In the genomic region with DNA sequence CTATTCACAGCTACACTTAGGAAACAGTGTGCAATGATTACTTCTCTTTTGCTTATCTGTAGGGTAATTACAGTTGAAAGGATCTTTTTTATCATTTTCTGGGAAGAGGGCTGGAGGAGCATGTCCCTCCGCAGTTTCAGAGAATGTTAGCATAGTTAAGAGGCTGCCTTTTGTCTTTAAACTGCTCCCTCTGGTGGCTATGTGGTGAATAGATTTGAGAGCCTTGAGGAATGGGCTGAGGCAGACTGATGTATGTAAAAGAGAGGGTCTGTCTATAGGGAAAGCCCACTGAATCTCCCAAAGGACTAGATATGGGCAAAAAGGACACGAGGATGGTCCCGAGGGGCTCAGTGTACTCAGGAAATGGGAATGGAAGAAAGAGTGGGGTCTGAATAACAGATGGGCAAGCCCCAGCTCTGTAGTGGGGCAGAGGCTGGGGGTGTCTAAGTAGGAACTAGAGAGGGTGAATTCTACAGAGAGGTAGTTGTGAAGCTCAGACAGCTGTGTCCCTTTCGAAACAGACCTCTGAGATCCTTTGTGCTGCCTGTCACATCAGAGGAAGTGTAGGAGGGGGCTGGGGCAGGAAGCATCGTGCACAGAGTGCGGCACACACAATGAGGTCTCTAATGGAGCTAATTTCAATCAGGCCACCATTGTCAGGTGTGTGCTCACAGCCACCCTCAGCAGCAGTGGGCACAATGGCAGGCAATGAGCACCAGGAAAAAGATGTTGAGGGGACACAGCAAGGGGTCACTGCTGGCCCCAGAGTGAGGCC, we compare ENCODE assay signal across 8 mouse cellular contexts.
DNase-seq lines count a peak whose midpoint lies in the region; ATAC-seq and TF ChIP-seq lines count a peak whose summit lies in the region.

No protein-coding gene starts in this region.

- peak; percentile 11 to 59 (median 43); a peak in 5 of 6 replicates for TF ChIP-seq CTCF in MEL (IDR thresholded peaks at IDR 0.05 in 2 of 3, conservative IDR thresholded peaks at IDR 0.05 in 1 of 3; ENCODE audit: control insufficient read depth in 1 of 3, insufficient read depth in 1 of 3, low read depth in 2 of 3, low read length in 3 of 3, poor library complexity in 1 of 3, severe bottlenecking in 1 of 3)

- H3K4me1 ChIP-seq in MEL (ENCODE audit: control insufficient read depth in 1 of 2, insufficient read depth in 2 of 2, low read length in 2 of 2) = no peaks in the 10 kb centered on the region
- peaks cover 12% of the 10 kb centered on the region for H3K4me1 ChIP-seq in forebrain, embryonic 10.5 days
- 0 out of 2 replicates have a peak, but pooled peaks cover 2% of the 10 kb centered on the region for H3K4me1 ChIP-seq in limb, embryonic 12.5 days (replicated peaks)

- peak; percentile 58; the same call in 1 of the 2 replicates for ATAC-seq in limb, embryonic 12.5 days (ENCODE audit: insufficient number of reproducible peaks, insufficient read depth, low FRiP score, low TSS enrichment, low read depth)
- ATAC-seq in monocyte, adult 5-6 weeks (replicated peaks; ENCODE audit: insufficient number of reproducible peaks, low FRiP score, low TSS enrichment, poor library complexity, severe bottlenecking) = no peak

- no peaks in the 10 kb centered on the region for H3K27me3 ChIP-seq in MEL (ENCODE audit: control insufficient read depth in 1 of 2, insufficient read depth in 2 of 2, low read length in 2 of 2)
- H3K27me3 ChIP-seq in forebrain, embryonic 10.5 days (ENCODE audit: poor library complexity, severe bottlenecking) = no peaks in the 10 kb centered on the region
- no peaks in the 10 kb centered on the region for H3K27me3 ChIP-seq in limb, embryonic 12.5 days

- no peak for TF ChIP-seq EP300 in MEL (IDR thresholded peaks at IDR 0.05; ENCODE audit: low read depth in 1 of 2, low read length in 2 of 2)

- TF ChIP-seq RAD21 in MEL (IDR thresholded peaks at IDR 0.05; ENCODE audit: low read depth, low read length) = peak; percentile 35

- no peak overlapping the region for H3K4me2 ChIP-seq in limb, embryonic 12.5 days

- H3K9me3 ChIP-seq in MEL (replicated peaks; ENCODE audit: insufficient read depth, low read length) = no peaks in the 10 kb centered on the region
- H3K9me3 ChIP-seq in forebrain, embryonic 10.5 days = no peaks in the 10 kb centered on the region
- H3K9me3 ChIP-seq in limb, embryonic 12.5 days = no peaks in the 10 kb centered on the region

- no peak overlapping the region for H3K27ac ChIP-seq in MEL (ENCODE audit: control insufficient read depth, low read depth, low read length)
- peak overlapping the region; percentile 56 for H3K27ac ChIP-seq in forebrain, embryonic 10.5 days
- no peak overlapping the region for H3K27ac ChIP-seq in limb, embryonic 12.5 days

- DNase-seq in layer of hippocampus, adult 11-12 months (ENCODE audit: low spot score) = peak; percentile 52
- no peak for DNase-seq in layer of hippocampus, postnatal 36 days
- DNase-seq in MEL (ENCODE audit: low read depth, low spot score) = peak; percentile 31
- peak; percentile 49 for DNase-seq in forebrain, embryonic 10.5 days (ENCODE audit: extremely low spot score, low spot score)
- DNase-seq in induced T-regulatory cell, adult 2 months (ENCODE audit: low read depth) = peak; percentile 59
- DNase-seq in neural tube, embryonic 10.5 days (ENCODE audit: extremely low spot score, low spot score) = peak; percentile 52

- WGBS in forebrain, embryonic 10.5 days = 50% methylated on average over 6 of the region's 6 CpGs
- 54% methylated on average over 6 of the region's 6 CpGs for WGBS in limb, embryonic 12.5 days

- no peak overlapping the region for H3K9ac ChIP-seq in MEL (ENCODE audit: control insufficient read depth, low read depth, low read length, poor library complexity, severe bottlenecking)
- no peak overlapping the region for H3K9ac ChIP-seq in limb, embryonic 12.5 days (replicated peaks)

- no peaks in the 10 kb centered on the region for H3K79me2 ChIP-seq in MEL (ENCODE audit: control insufficient read depth, insufficient read depth, low read length, poor library complexity)

- TF ChIP-seq POLR2A in MEL (IDR thresholded peaks at IDR 0.05; ENCODE audit: control insufficient read depth in 1 of 2, insufficient read depth in 1 of 2, low read depth in 1 of 2, low read length in 2 of 2, poor library complexity in 1 of 2) = no peak

- no peak overlapping the region for H3K4me3 ChIP-seq in MEL (ENCODE audit: control insufficient read depth in 1 of 2, insufficient read depth in 1 of 2, low read depth in 2 of 2, low read length in 2 of 2)
- no peak overlapping the region for H3K4me3 ChIP-seq in forebrain, embryonic 10.5 days
- H3K4me3 ChIP-seq in limb, embryonic 12.5 days (replicated peaks) = no peak overlapping the region

- H3K36me3 ChIP-seq in MEL (ENCODE audit: control insufficient read depth in 1 of 2, insufficient read depth in 2 of 2, low read length in 2 of 2) = no peaks in the 10 kb centered on the region
- H3K36me3 ChIP-seq in forebrain, embryonic 10.5 days (replicated peaks) = no peaks in the 10 kb centered on the region
- no peaks in the 10 kb centered on the region for H3K36me3 ChIP-seq in limb, embryonic 12.5 days

TF ChIP-seq in MEL, 35 proteins besides CTCF, POLR2A, EP300 and RAD21:
- TF ChIP-seq TBP (IDR thresholded peaks at IDR 0.05; ENCODE audit: low read depth, low read length) (no peak), SMC3 (IDR thresholded peaks at IDR 0.05; ENCODE audit: low read depth, low read length) (peak; percentile 75), ELF1 (IDR thresholded peaks at IDR 0.05; ENCODE audit: low read depth, low read length) (no peak), MYB (IDR thresholded peaks at IDR 0.05; ENCODE audit: low read depth, low read length) (no peak), MAZ (IDR thresholded peaks at IDR 0.05; ENCODE audit: low read depth, low read length) (no peak), ZC3H11A (IDR thresholded peaks at IDR 0.05; ENCODE audit: low read depth, low read length) (peak; percentile 32), CHD2 (IDR thresholded peaks at IDR 0.05; ENCODE audit: low read length) (no peak), MAFK (IDR thresholded peaks at IDR 0.05; ENCODE audit: borderline replicate concordance, low read depth, low read length) (no peak), MEF2A (IDR thresholded peaks at IDR 0.05; ENCODE audit: extremely low read depth, insufficient replicate concordance, low read depth, low read length, poor library complexity, severe bottlenecking) (no peak)
TF ChIP-seq in MEL: peak in this region for 2.

Comparison
In these comparisons a context has a peak if more than half of its experiments do, and no peak if none do; other contexts are left out.
1. DNase-seq: peak in layer of hippocampus, adult 11-12 months (single experiment), MEL (single experiment), forebrain, embryonic 10.5 days (single experiment), induced T-regulatory cell, adult 2 months (single experiment) and neural tube, embryonic 10.5 days (single experiment); none in layer of hippocampus, postnatal 36 days (0 of 2).